Mouse (Mus musculus): ENCODE data around the gene Cmtm4.

Cmtm4 gene

GRCm38 (mm10) chr8:104412805-104413532 is 17.4 kb upstream of the Cmtm4 start:
- ATAC-seq (ENCODE audit: insufficient number of reproducible peaks, low FRiP score, low TSS enrichment), result no peak

GRCm38 (mm10) chr8:104411972-104412371 is 16.4 kb upstream of the Cmtm4 start:
- ATAC-seq (ENCODE audit: insufficient number of reproducible peaks, low FRiP score, low TSS enrichment), result no peak

GRCm38 (mm10) chr8:104411468-104411867 is 15.9 kb upstream of the Cmtm4 start:
- no peak for ATAC-seq (ENCODE audit: insufficient number of reproducible peaks, low FRiP score, low TSS enrichment)

- no peak for ATAC-seq (ENCODE audit: insufficient number of reproducible peaks, low FRiP score, low TSS enrichment)
Observed at GRCm38 (mm10) chr8:104410628-104411273, 15.1 kb upstream of the Cmtm4 start.

GRCm38 (mm10) chr8:104408328-104409110 is 12.9 kb upstream of the Cmtm4 start:
- no peak for ATAC-seq (ENCODE audit: insufficient number of reproducible peaks, low FRiP score, low TSS enrichment)

- ATAC-seq (ENCODE audit: insufficient number of reproducible peaks, low FRiP score, low TSS enrichment), result no peak
Observed at GRCm38 (mm10) chr8:104406340-104407128, 10.9 kb upstream of the Cmtm4 start.

GRCm38 (mm10) chr8:104405430-104406187 is 10.0 kb upstream of the Cmtm4 start:
- no peak for ATAC-seq (ENCODE audit: insufficient number of reproducible peaks, low FRiP score, low TSS enrichment)

GRCm38 (mm10) chr8:104403596-104403995 is 8.0 kb upstream of the Cmtm4 start:
- ATAC-seq (ENCODE audit: insufficient number of reproducible peaks, low FRiP score, low TSS enrichment), result no peak

- peak; percentile 78 for ATAC-seq (ENCODE audit: insufficient number of reproducible peaks, low FRiP score, low TSS enrichment)
Observed at GRCm38 (mm10) chr8:104394801-104395702, 555 bp downstream of the Cmtm4 start.

- no peak for ATAC-seq (ENCODE audit: insufficient number of reproducible peaks, low FRiP score, low TSS enrichment)
Observed at GRCm38 (mm10) chr8:104393767-104394166, 1.8 kb downstream of the Cmtm4 start.

GRCm38 (mm10) chr8:104393139-104393538 is 2.5 kb downstream of the Cmtm4 start:
- no peak for ATAC-seq (ENCODE audit: insufficient number of reproducible peaks, low FRiP score, low TSS enrichment)

GRCm38 (mm10) chr8:104390245-104390644 is 5.4 kb downstream of the Cmtm4 start:
- no peak for ATAC-seq (ENCODE audit: insufficient number of reproducible peaks, low FRiP score, low TSS enrichment)

GRCm38 (mm10) chr8:104387980-104388379 is 7.6 kb downstream of the Cmtm4 start:
- peak; percentile 62; the same call in 1 of the 2 replicates for ATAC-seq (ENCODE audit: insufficient number of reproducible peaks, low FRiP score, low TSS enrichment)

- ATAC-seq (ENCODE audit: insufficient number of reproducible peaks, low FRiP score, low TSS enrichment), result no peak
Observed at GRCm38 (mm10) chr8:104387501-104387900, 8.1 kb downstream of the Cmtm4 start.

GRCm38 (mm10) chr8:104386693-104387092 is 8.9 kb downstream of the Cmtm4 start:
- ATAC-seq (ENCODE audit: insufficient number of reproducible peaks, low FRiP score, low TSS enrichment), result no peak

- no peak for ATAC-seq (ENCODE audit: insufficient number of reproducible peaks, low FRiP score, low TSS enrichment)
Observed at GRCm38 (mm10) chr8:104383977-104384376, 11.6 kb downstream of the Cmtm4 start.

- peak; percentile 8; the same call in 1 of the 2 replicates for ATAC-seq (ENCODE audit: insufficient number of reproducible peaks, low FRiP score, low TSS enrichment)
Observed at GRCm38 (mm10) chr8:104383296-104383695, 12.3 kb downstream of the Cmtm4 start.

GRCm38 (mm10) chr8:104380961-104381411 is 14.6 kb downstream of the Cmtm4 start:
- peak; percentile 36; the same call in 1 of the 2 replicates for ATAC-seq (ENCODE audit: insufficient number of reproducible peaks, low FRiP score, low TSS enrichment)
